Mouse (Mus musculus): ENCODE data around the gene B230118H07Rik.

The B230118H07Rik gene

DNA sequence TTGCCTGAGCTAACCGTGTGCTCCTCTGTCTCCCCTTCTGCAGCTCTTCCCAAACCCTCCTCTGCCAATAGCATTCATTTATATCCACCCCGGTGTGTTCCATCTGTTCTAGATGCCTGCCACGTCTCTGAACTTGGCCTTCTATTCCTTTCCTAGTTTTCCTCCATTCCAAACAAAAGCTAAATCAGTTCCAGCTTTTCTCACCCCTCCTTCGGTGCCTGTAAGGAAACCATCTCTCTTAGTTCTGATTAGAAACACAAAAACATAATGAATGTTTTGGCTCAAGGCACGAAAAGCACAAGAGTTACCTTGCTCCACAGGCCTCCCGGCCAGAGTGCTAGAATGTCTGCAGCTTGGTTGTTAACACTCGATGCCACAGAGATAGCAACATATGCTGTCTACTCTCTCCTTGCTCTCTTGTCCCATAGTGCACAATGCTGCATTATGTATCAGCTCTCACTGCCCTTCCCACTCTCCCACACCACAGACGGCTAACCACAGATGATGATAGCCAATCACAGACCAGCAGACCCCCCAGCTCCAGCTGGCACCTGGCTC lies at the start of gene B230118H07Rik, which contains the start of gene Rag1:
Gene B230118H07Rik (minus strand): TSS at position 419 of the 558 bp plus-strand sequence.
Gene Rag1 (minus strand): TSS at position 388 of the 558 bp plus-strand sequence.
- peak; percentile 26 for DNase-seq (ENCODE audit: low read depth, low spot score)

- no peak for DNase-seq (ENCODE audit: low read depth, low spot score)
Measured at GRCm38 (mm10) chr2:101695584-101695983, 46.3 kb upstream of the B230118H07Rik start.

DNA sequence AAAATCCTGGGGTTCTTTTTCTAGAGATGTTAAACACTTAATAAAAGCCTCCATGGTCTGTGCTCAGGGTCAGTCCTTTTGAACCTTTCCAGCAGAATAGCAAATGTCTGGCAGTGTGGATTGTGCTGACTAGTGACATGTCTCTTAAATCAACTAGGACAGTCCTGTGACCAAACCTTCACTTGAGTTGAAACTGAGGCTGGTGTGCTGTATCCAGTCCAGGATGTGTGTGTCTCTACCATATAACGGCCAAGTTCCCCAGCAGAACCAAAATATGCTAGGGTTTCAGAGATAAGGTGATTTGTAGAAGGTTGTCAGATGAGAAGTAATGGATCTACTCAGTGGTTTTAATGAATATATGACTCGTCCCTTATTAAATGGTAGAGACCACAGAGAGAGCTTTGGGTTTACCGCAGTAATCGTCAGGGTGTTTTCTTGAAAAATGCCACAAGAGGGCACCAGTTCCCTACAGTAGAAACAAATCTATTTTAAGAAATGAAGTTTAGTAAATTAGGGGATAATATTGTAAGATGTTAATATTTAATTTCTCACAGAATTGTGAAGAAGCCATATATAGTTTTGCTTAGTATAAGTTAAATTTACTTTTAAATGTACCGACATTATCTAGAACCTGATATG lies 44.4 kb upstream of the B230118H07Rik start:
- peak; percentile 39 for DNase-seq (ENCODE audit: low read depth, low spot score)

DNA sequence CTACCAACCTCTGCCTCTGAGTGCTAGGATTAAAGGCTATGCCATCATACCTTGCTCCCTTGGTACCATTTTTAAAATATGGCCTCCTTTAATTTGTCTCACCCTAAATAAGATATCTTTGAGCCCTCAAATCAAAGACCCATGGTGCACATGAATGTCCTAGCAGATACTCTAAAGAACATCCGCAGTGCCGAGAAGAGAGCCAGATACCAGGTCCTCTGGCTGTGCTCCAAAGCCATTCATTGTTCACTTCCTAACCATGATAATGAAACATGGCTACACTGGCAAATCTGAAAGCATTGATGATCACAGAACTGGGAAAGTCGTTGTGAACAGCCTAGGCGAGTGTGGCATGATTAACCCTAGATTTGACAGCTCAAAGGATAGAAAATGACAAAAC lies 43.7 kb upstream of the B230118H07Rik start:
- DNase-seq (ENCODE audit: low read depth, low spot score): no peak

DNA sequence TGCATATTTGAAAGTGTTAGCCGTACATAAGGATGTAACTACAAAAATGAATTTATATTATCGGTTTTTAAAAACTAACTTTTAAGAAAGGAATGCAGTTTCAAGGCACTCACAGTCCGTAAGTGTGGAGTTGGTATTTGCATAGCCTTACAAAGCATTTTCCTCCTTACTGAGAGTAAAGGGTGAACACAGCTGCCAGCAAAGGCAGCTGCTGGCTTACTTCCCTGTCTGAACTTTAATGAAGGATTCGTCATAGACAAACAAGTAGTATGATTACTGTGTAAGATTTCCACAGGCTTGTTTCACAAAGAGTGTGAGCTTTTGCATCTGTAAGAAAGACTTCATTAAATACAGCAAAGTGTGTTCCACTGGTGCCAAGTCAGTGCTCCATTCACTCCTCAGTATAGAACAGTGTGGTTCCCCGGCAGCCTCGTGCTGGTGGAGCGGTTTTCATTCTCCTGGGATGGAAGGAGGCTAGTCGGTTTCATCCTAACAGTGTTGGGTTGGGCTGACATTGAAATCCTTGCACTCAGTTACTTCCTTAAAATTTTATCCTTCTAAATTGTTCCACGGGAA lies 41.0 kb upstream of the B230118H07Rik start:
- no peak for DNase-seq (ENCODE audit: low read depth, low spot score)

- no peak for DNase-seq (ENCODE audit: low read depth, low spot score)
Measured at GRCm38 (mm10) chr2:101688011-101688410, 38.7 kb upstream of the B230118H07Rik start.

DNA sequence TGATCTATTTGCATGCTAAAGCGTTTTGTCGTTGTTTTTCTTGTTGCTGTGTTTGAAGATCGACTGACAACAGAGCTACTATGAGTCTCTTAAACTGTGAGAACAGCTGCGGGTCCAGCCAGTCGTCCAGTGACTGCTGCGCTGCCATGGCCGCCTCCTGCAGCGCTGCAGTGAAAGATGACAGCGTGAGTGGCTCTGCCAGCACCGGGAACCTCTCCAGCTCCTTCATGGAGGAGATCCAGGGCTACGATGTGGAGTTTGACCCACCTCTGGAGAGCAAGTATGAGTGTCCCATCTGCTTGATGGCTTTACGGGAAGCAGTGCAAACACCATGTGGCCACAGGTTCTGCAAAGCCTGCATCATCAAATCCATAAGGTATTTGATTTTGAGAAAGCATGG lies 35.1 kb upstream of the B230118H07Rik start:
- no peak for DNase-seq (ENCODE audit: low read depth, low spot score)

DNA sequence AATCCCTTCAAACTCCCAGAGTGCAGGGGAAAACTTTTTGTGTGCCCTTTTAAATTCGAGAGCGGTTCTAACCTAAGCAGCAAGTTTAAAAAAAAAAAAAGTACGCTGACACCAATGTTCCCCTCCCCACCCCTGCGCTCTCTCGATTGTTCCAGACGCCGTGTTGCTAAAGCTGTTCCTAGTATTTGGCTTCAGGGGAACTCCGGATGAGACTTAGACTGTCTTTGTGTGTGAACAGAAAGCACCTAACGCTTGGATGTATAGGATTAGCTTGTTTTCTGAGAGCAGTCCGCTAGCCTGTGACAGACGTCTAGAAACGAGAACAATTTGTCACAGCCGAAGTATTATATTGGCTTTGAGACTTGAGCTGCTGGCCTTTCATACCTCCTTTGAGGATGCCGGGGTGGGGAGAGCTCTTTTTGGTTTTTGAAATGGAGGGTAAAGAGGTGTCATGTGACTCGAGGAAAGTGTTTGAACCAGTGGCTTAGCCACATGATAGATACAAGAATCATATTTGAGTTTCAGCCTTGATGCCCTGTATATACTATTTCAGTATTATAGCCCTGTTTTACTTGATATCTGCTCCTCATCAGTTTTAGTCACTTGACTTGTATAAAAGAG lies 29.9 kb upstream of the B230118H07Rik start:
- DNase-seq (ENCODE audit: low read depth, low spot score): peak; percentile 47

DNA sequence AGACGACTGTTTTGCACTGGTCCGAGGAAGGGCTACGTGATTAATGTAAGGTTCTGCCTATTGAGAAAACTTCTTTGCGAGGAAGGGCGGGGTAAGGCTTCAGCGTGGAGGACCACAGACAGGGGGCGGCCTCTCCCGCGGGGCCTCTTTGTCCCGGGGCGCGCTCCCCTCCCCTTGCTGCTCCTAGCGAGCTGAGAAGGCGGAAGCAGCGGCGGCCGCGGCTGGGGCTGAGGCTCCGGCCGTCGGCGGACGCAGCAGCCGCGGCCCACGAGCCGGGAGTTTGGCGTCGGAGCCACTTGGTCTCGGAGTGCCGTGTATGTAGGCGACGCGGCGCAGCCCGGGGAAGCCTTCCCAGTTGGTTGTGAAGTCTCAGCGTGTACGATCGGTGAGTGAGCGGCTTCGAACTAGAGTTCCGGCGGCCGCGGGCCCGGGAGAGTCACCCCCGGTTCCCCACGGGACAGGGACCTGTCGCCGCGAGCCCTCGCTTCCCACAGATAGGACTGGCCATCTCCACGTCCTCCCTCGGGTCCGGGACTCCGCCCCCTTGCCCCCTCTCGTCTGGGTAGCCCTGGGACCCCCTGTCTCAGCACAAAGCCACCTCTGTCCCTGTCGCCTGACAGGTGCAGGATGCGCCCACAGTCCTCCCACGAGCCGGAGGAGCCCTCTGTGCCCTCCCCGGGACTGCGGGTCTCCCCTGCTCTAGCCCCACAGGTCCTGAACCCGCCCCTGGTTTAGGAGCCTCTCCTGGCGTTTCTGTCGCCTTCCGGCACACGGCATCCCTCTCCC lies 29.1 kb upstream of the B230118H07Rik start, which contains the start of gene Traf6:
Gene Traf6 (plus strand): TSS at position 194 of the 786 bp plus-strand sequence.
- peak; percentile 92 for DNase-seq (ENCODE audit: low read depth, low spot score)

DNA sequence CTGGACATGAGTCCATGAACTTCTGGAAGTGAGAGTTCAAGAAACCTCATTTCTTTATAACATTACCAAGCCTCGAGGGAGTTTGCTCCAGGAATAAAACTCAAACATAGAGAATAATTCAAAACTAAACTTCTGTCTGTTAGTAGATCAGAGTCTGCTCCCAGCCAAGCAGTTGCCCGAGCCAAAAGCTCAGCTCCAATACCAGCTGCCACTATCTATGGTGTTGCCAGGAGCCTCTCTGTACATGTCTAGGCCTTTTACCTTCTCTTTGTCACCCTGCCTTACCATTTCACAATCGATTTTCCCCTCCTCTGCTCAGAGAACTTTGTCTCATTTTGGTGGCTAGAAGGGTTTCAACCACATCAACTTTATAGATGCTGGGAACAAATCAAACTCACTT lies 24.2 kb upstream of the B230118H07Rik start:
- DNase-seq (ENCODE audit: low read depth, low spot score): no peak

- DNase-seq (ENCODE audit: low read depth, low spot score): no peak
Measured at GRCm38 (mm10) chr2:101668751-101669150, 19.4 kb upstream of the B230118H07Rik start.

DNA sequence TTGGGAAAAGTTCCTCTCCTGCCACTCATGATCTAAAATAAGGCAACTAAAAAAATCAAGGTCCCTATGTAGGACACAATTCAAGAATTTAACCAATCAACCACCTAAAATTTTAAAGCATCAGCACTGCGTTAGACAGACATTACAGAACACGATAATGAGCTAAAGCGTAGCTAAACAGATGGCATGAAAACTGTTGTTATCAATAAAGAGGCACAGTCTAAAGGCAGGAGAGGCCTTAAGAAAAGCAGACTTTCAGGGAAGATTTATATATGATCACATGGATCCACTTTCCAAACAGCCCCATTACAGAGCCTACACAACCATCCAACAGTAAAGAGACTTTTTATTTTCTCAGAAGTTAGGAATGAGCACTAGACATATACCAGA lies 16.4 kb upstream of the B230118H07Rik start:
- DNase-seq (ENCODE audit: low read depth, low spot score): no peak

DNA sequence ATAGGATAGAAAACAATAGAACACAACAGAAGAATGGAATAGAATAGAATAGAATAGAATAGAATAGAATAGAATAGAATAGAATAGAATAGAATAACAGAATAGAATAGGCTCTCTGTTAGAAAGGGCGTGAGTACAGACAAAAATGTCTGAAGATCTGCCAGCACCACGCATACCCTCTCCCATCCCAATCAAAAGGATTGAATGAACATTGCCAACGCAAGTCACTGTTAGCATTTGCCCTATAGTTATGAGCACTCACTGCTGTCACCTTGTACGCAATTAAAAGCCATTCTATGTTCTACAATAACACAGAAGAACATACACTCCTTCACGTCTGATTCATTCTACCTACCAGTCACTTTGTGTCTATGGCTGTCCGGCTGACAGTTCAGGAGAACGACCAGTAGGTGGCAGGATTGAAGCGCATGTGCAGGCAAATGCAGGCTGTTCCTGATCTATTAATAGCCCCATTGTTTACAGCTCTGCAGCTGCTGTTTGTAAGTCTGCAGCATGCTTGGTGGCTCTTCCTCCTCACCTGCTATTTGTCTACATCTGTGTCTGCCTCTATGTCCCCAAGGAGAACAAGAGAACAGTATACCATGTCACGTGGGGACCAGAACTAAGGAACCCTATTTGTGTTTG lies 15.8 kb upstream of the B230118H07Rik start:
- DNase-seq (ENCODE audit: low read depth, low spot score): peak; percentile 87

DNA sequence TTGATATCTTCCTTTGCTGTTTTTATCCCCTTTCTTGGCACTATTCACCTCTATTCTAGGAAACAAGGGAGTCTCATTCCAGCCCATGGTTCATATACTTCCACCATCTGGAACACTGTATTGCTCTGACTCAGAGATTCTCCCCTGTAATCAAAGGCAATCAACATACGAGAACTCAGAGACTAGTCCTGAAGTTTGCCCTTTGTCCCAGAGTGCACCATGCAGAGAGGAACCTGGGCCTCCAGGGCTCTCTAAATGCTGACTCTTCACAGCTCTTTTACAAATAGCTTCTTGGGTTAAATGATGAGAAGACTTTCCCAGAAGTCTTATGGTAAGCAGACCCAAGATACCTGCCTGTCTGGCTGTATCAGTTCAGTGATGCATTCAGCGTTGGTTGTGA lies 11.2 kb upstream of the B230118H07Rik start:
- no peak for DNase-seq (ENCODE audit: low read depth, low spot score)

DNA sequence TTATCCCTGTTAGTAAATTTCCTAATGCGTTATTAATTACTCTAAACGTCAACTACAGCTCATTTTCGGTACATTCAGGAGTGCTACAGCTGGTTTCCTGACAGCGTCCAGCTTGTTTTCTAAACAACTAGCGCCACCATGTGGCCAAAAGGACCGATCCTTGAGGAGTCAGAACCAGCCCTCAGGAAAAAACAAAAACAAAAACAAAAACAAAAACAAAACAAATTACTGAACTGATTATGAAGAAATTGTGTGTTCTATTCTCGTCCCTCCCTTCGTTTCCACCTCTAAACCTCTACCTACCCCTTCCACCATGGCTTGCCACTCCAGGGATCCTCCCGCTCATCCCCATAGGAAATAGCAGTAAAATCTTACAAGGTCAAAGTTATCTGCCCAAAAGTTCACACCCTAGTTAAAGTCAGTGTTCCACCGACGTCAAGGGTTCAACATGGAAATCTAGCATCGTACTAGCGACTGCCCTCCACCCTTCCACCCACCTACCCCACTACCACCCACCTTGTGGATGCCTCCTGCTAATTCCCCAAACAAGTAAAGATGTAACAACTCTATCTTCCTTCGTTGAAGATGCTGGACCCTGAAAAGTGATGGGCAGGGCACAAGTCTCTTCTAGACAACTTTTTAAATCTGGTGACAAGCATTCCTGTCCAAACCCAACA lies 3.7 kb upstream of the B230118H07Rik start:
- DNase-seq (ENCODE audit: low read depth, low spot score): peak; percentile 79

DNA sequence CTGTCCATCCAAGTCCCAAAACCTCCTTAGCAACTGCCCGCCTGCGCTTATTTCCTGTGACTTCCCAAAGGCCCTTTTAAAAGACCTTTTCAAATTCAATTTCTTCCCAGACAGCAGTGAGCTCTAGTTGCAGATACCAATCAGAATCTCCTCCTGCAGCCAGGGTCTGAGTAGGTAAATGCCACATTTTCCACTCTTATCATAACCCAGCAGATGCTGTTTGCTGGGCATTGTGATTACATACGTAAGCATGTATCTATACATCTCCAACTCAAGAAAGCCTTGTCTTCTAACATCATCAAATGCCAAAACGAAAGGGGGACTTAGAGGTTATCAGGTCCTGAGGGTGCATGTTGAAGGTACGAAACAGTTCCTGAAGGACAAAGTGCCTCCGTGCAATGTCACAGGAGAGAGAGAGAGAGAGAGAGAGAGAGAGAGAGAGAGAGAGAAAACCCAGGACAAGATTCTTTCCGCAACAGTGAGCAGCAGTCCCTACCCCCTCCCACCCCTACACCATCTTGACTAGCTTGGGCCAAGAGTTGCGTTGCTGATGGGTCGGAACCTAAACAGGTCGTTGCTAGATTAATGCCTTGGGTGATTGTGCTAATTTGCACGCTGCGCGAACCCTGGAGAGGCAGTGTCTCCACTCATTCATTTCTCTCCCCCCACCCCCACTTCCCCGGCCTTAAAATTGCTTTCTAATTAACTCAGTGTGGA lies 3.0 kb upstream of the B230118H07Rik start:
- no peak for DNase-seq (ENCODE audit: low read depth, low spot score)

- peak; percentile 59 for DNase-seq (ENCODE audit: low read depth, low spot score)
Measured at GRCm38 (mm10) chr2:101650446-101650845, 1.1 kb upstream of the B230118H07Rik start.

- DNase-seq (ENCODE audit: low read depth, low spot score): no peak
Measured at GRCm38 (mm10) chr2:101648361-101648760, 971 bp downstream of the B230118H07Rik start.

DNA sequence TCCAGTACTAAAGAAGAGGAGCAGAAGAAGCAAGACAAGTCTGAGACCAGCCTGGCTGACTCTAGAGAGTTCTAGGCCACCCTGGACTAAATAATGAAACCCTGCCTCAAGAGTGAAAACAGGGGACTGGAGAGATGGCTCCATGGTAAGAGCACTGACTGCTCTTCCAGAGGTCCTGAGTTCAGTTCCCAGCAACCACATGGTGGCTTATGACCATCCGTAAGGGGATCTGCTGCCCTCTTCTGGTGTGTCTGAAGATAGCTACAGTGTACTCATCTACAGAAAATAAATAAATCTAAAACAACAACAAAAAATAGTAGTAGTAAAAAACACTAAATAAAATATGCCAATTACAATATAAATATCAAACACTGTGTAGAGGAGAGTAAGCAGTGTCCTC lies 3.5 kb downstream of the B230118H07Rik start:
- peak; percentile 19 for DNase-seq (ENCODE audit: low read depth, low spot score)

DNA sequence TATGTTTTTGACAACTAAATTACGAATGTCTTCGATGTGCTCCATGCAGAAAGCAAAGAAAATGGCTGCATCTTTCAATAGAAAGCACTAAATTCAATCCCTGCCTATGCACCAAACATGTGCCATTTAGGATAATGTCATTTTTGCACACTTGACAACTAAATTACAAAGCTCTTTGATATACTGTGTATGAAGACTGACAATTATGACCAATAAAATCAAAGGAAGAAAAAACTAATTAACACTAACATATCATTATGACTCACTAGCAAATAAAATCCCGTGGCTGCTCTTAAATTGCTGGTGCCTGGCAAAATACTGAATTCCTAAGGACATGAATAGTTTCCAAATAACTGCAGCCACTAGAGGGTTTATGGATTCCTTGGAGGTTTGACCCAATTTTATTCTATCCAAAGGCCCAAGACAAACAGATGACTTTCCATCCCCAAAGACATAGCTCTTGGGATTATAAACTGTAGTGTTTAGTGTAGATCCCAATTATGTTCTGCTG lies 9.4 kb downstream of the B230118H07Rik start:
- DNase-seq (ENCODE audit: low read depth, low spot score): no peak

Measured in A20 (cell line).